Mouse (Mus musculus) G1E (cell line): ENCODE results near the gene Pigw. TPM values are rescaled to one million over a fixed set of nuclear protein-coding genes. Genes with fewer than 3 reads are reported as not detected.

Experiments used
- ATAC-seq: 2 replicates; pipeline ENCODE4 v1.8.0; 2016; ENCODE audit warnings: mild to moderate bottlenecking; ENCODE audit not compliant: insufficient number of reproducible peaks, poor library complexity, low FRiP score, severe bottlenecking; ENCODE audit errors: extremely low read depth
- DNase-seq: peaks from one replicate; pipeline ENCODE4 v3.0.0; 2012; ENCODE audit warnings: low spot score
- H3K27me3 ChIP-seq: 2 replicates; pipeline ENCODE4 v1.6.1; 2012; ENCODE audit warnings: mild to moderate bottlenecking, low read length, inconsistent platforms; ENCODE audit not compliant: insufficient read depth
- H3K36me3 ChIP-seq: replicated peaks from 2 replicates; pipeline ENCODE3; 2012; ENCODE audit warnings: mild to moderate bottlenecking, inconsistent platforms
- H3K4me1 ChIP-seq: 2 replicates; pipeline ENCODE4 v1.6.1; 2012; ENCODE audit warnings: low read depth, low read length, inconsistent platforms, mixed read lengths; ENCODE audit not compliant: insufficient read depth
- H3K4me3 ChIP-seq: 2 replicates; pipeline ENCODE4 v1.5.1; 2012; ENCODE audit warnings: low read depth, mild to moderate bottlenecking, inconsistent platforms, low read length, moderate library complexity, mixed read lengths
- H3K9me3 ChIP-seq: replicated peaks from 2 replicates; pipeline ENCODE4 v1.6.1; 2012; ENCODE audit warnings: inconsistent platforms
- CTCF ChIP-seq: IDR thresholded peaks from 2 replicates; pipeline ENCODE4 v1.5.1; 2012; ENCODE audit warnings: low read depth, low read length, inconsistent platforms, mixed read lengths
- GATA1 ChIP-seq: IDR thresholded peaks from 2 replicates; pipeline ENCODE4 v1.6.1; 2012; ENCODE audit warnings: borderline replicate concordance, low read length, inconsistent platforms, mixed read lengths
- GATA2 ChIP-seq: IDR thresholded peaks from 2 replicates; pipeline ENCODE4 v1.6.1; 2012; ENCODE audit warnings: low read depth, low read length, inconsistent platforms, borderline replicate concordance
- POLR2AphosphoS5 ChIP-seq: IDR thresholded peaks from 2 replicates; pipeline ENCODE4 v1.6.1; 2012; ENCODE audit warnings: low read depth, low read length, inconsistent platforms; ENCODE audit not compliant: insufficient replicate concordance
- TAL1 ChIP-seq: conservative IDR thresholded peaks from 2 replicates; pipeline ENCODE4 v1.6.1; 2012; ENCODE audit warnings: low read depth, low read length, inconsistent platforms, mixed read lengths
- polyA plus RNA-seq: library from polyadenylated mRNA; stranded (reverse); fragments of >175 nt; gene quantifications from 2 replicates; pipeline ENCODE4 v1.2.3, GENCODE M21; 2012
- total RNA-seq, 2 experiments: library from RNA; stranded (forward) in 1 of 2; stranded (reverse) in 1 of 2; fragments of 200-1000 nt in 1 of 2; fragments of >200 nt in 1 of 2; fragmentation: Nextera tagmentation in 1 of 2; gene quantifications; 2 replicates each; pipeline ENCODE4 v1.2.3; 2014 to 2017

Gene Pigw
- total and polyA plus RNA-seq, 3 experiments = 3.4 to 19.3 (median 11.4) TPM

DNA sequence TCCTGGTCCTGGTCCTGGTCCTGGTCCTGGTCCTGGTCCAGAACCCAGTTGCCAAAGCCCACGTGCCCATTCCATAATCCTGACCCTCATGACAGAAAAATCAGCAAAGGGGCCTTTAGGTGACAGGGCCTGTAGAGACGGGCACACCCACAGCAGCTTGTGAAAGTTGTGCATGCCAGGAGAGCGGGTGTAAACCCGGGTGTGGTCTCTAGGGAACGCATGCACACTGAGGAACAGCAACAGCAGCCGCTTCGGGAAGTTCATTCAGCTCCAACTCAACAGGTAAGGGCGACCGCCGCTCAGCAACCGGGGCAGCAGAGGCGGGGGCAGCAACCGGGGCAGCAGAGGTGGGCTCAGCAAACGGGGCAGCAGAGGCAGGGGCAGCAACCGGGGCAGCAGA, 13.0 kb upstream of the Pigw start:
- no peak for ATAC-seq
- H3K36me3 ChIP-seq = peaks cover 89% of the 10 kb centered on the region
- H3K4me3 ChIP-seq = no peak overlapping the region
- no peaks in the 10 kb centered on the region for H3K27me3 ChIP-seq
- TF ChIP-seq CTCF = no peak
- TF ChIP-seq POLR2AphosphoS5 = no peak
- TF ChIP-seq GATA1 = no peak
- no peaks in the 10 kb centered on the region for H3K9me3 ChIP-seq
- no peaks in the 10 kb centered on the region for H3K4me1 ChIP-seq
- no peak for DNase-seq

DNA sequence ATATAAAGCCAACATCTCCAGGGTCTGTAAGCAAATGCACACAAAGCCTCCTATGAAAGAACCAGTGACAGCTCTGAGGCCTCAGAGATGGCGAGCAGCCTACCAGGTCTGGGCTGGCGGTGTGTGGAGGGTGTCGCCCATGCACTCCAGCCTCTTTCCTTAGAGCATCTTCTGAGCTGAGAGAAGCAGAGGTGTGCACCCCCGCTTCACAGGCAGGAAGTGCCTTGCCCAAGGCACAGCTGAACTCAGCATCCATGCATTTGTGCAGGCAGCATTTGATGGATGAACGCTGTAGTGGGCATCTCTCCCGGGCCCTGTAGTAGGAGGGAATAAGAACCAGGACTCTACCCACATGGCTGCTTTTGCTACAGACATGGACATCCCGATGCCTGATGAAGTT, 11.6 kb upstream of the Pigw start:
- H3K36me3 ChIP-seq = peaks cover 88% of the 10 kb centered on the region
- DNase-seq (no peak), ATAC-seq (no peak)
- no peaks in the 10 kb centered on the region for H3K27me3 ChIP-seq
- H3K4me3 ChIP-seq = no peak overlapping the region
- no peaks in the 10 kb centered on the region for H3K9me3 ChIP-seq
- H3K4me1 ChIP-seq = no peaks in the 10 kb centered on the region
- no peak for TF ChIP-seq CTCF

DNA sequence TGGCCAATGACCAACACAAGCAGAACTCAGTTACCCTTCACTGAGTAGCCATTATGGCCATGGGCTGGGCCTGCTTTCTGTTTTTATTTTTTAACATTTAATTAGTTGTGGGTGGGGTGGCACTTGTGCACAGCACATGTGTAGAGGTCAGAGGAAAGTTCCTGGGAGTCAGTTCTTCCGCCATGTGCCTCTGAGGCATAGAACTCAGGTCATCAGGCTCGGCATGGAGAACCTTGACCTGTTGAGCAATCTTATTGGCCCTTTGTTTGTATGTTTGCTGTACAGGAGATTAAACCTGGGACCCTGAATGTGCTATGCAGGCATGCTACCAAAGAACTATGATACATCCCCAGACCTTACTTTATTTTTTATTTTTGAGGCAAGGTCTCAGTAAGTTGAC, 9.4 kb upstream of the Pigw start:
- H3K4me3 ChIP-seq = no peak overlapping the region
- no peak for ATAC-seq
- no peaks in the 10 kb centered on the region for H3K9me3 ChIP-seq
- TF ChIP-seq GATA2 (no peak), GATA1 (no peak), TAL1 (no peak), POLR2AphosphoS5 (no peak), CTCF (no peak)
- no peaks in the 10 kb centered on the region for H3K27me3 ChIP-seq
- no peaks in the 10 kb centered on the region for H3K4me1 ChIP-seq
- DNase-seq = no peak
- peaks cover 88% of the 10 kb centered on the region for H3K36me3 ChIP-seq

DNA sequence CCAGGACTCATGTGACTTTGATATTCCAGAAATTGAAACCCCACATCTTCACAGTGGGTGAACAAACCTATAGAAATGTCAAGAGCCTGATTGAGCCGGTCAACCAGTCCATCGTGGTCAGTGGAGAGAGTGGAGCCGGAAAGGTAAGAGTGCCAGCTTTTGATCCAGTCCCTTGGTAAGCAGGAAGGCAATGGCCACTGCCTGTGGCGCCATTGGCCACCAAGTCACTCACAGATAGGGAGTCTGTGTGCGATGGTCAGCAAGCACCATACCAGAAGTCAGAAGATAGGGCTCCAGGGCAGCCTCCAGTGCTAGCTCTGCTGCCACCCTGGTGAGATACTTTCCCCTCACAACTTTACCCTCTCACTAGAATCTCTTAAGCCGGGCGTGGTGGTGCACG, 7.9 kb upstream of the Pigw start:
- DNase-seq = no peak
- H3K27me3 ChIP-seq = no peaks in the 10 kb centered on the region
- H3K4me3 ChIP-seq = no peak overlapping the region
- H3K36me3 ChIP-seq = peaks cover 91% of the 10 kb centered on the region
- H3K4me1 ChIP-seq = no peaks in the 10 kb centered on the region
- no peaks in the 10 kb centered on the region for H3K9me3 ChIP-seq
- no peak for ATAC-seq
- no peak for TF ChIP-seq POLR2AphosphoS5
- TF ChIP-seq GATA2 = no peak
- no peak for TF ChIP-seq CTCF
- no peak for TF ChIP-seq GATA1
- TF ChIP-seq TAL1 = no peak

DNA sequence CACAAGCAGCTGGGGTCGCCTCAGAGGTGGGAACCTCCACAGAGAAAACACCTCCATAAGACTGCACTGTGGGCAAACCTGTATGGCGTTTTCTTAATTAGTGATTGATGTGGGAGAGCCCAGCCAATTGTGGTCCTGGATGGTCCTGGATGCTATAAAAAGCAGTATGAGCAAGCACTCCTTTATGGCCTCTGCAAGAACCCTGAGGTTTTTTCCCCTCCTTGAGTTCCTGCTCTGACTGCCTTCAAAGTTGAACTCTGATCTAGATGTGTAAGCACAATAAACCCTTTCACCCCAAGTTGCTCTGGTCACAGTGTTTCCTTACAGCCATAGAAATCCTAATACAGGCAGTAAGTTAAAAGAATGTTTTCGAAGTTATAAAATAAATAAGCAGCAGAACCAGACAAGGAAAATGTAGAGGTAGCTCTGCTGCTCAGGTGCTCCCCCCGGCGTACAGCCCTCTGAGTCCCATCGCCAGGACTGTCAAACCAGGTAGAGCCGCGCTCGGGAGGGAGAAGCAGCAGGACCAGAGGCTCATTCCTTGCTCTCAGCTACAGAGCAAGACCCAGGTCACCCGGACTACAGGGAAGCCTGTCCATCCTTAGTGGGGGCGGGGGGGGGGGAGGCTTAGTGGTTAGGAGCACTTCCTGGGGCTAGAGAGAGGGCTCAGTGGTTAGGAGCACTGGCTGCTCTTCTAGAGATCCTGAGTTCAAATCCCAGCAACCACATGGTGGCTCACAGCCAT, 6.9 kb upstream of the Pigw start:
- DNase-seq = no peak
- H3K27me3 ChIP-seq = no peaks in the 10 kb centered on the region
- H3K4me1 ChIP-seq = peaks cover 7% of the 10 kb centered on the region; the same call in 1 of the 2 replicates
- no peaks in the 10 kb centered on the region for H3K9me3 ChIP-seq
- TF ChIP-seq GATA1 (no peak), CTCF (no peak), GATA2 (no peak), TAL1 (no peak), POLR2AphosphoS5 (no peak)
- no peak for ATAC-seq
- H3K4me3 ChIP-seq = no peak overlapping the region
- H3K36me3 ChIP-seq = peaks cover 90% of the 10 kb centered on the region

DNA sequence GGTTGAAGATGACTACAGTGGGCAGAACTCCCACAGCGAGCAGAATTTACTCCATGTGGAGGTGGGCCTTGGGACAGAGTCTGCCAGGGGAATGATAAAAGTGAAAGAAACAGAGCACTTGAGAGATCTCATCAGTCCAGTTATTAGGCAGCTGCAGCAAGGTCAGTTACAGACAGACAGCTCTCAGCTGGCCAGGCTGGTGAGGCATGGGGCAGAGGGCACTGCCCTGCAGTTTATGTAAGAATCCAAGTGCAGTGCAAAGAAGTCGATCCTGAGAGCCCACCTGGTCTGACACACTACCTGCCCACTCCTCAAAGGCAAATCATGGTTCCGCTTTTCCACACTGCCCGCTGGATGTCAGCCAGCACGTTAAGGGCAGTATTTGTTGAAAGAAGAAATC, 6.2 kb upstream of the Pigw start:
- DNase-seq (no peak), ATAC-seq (no peak)
- peaks cover 14% of the 10 kb centered on the region for H3K4me1 ChIP-seq
- TF ChIP-seq GATA1 (no peak), POLR2AphosphoS5 (no peak), CTCF (no peak), GATA2 (no peak)
- no peaks in the 10 kb centered on the region for H3K27me3 ChIP-seq
- no peaks in the 10 kb centered on the region for H3K9me3 ChIP-seq
- H3K4me3 ChIP-seq = no peak overlapping the region
- H3K36me3 ChIP-seq = peaks cover 90% of the 10 kb centered on the region

DNA sequence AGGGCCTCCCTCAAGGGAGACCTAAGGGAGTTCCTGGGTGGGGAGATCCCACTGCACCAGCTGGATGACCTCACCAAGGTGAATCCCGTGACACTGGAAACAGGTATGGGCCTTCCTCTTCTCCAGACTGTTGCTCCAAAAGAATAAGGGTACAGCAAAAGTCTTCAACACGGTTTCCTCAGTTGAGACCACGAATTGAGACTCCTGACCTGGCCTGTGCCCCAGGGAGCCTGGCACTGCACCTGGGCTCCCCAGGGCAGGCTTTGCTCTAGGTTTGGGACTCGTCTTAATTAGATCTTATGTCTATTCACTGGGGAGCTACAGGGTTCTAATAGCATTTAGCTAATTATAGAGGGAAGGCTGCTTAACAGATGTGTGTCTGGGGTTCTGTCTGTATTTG, 5.2 kb upstream of the Pigw start:
- Histone ChIP-seq H3K4me1 (peaks cover 22% of the 10 kb centered on the region), H3K36me3 (peaks cover 86% of the 10 kb centered on the region), H3K4me3 (no peak overlapping the region), H3K9me3 (no peaks in the 10 kb centered on the region), H3K27me3 (no peaks in the 10 kb centered on the region)
- TF ChIP-seq POLR2AphosphoS5 (no peak), GATA1 (no peak), GATA2 (no peak)
- no peak for ATAC-seq
- no peak for DNase-seq
